Mouse (Mus musculus): ENCODE measurements around the gene Ms4a2. TPM values are rescaled to one million over a fixed set of nuclear protein-coding genes. Genes with fewer than 3 reads are reported as not detected.

Ms4a2 gene
- total RNA-seq (2015; ENCODE audit: low replicate concordance) = 13.3 and 21.4 TPM in 2 replicates
- total RNA-seq (2017; ENCODE audit: low replicate concordance) = 6.8 and 12.9 TPM in 2 replicates

DNA sequence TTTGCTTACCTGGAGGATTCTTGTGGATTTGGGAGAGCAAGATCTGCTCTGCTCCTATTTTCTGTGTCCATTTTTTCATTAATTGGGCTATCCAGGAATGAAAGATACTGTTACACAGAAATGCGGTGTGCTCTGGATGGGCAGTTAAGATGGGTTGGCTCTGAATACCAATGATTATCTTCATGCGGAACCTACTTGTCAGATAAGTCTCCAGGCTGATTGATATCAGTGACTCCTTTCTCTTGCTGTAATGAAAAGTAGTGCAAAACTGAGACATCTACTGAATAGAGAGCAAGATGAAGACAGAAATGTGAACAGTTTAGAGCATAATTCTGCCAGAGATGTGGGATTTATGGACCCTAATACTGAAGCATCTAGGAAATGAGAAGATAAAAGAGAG lies at the start of gene Ms4a2:
TSS of gene Ms4a2 (minus strand) at position 169 of the 400 bp plus-strand sequence.
- no peak for ATAC-seq (replicated peaks; ENCODE audit: low FRiP score, poor library complexity, severe bottlenecking)

DNA sequence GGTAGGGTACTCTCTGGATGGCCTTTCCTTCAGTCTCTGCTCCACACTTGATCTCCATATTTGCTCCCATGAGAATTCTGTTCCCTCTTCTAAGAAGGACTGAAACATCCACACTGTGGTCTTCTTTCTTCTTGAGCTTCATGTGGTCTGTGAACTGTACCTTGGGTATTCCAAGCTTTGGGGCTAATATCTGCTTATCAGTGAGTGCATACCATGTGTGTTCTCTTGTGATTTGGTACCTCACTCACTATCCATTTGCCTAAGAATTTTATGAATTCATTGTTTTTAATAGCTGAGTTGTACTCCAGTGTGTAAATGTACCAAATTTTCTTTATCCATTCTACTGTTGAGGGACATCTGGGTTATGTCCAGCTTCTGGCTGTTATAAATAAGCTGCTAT lies 38.0 kb upstream of the Ms4a2 start:
- no peak for ATAC-seq (replicated peaks; ENCODE audit: low FRiP score, poor library complexity, severe bottlenecking)

DNA sequence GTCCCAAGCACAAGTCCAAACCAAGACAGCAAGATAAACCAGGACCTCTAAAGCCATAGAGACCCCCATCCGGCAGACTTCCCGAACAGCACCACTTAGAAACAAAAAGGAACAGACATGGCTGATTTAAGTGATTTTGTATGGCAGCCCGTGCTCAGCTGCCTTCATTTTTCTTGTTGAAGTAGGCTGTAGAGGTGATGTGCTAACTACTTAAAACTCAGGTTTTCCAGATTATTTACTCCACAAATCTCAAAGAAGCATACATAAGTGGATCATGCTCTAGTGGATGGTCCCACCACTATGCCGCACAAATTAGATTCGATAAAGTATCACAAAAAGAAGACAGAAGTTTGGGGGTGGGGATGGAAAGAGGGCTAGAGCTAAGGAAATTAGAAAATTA lies 36.9 kb upstream of the Ms4a2 start, which contains the start of gene Oosp2:
TSS of gene Oosp2 (minus strand) at position 101 of the 400 bp plus-strand sequence.
- no peak for ATAC-seq (replicated peaks; ENCODE audit: low FRiP score, poor library complexity, severe bottlenecking)

DNA sequence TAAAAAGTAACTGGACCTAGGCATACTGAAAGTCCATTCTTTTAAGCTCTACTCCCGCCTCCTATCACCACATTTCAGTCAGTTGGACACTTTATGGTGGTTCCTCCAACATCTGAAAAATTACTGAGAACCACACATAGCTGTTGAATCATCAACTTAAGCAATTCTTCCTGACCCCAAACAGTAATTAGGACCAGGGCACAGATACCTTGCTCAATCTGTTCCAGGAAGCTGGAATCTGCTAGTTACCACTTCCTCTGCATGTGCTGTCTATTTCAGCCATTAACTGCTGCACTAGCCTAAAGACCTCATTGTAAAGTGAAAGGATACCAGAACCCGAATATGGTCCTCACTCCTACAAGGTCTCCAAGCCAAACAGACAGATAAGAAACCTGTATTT lies 35.6 kb upstream of the Ms4a2 start:
- no peak for ATAC-seq (replicated peaks; ENCODE audit: low FRiP score, poor library complexity, severe bottlenecking)

DNA sequence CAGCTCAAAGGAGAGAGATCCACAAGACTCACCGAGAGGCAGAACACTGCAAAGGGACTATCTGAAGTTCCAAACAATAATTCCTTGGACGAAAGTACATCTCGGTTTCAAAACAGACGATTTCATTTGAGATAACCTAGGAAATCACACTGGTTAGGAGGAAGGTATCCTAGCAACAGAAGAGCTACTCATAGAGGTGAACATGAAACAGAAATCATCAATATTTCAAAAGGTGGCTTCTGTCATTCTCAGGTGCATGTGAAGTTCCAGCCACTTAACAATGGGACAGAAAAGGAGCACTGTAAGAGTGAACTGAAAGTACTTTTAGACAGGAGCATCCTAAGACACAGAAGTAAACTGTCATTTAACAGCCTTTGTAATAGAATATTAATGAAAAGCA lies 26.0 kb upstream of the Ms4a2 start:
- ATAC-seq (replicated peaks; ENCODE audit: low FRiP score, poor library complexity, severe bottlenecking) = no peak

DNA sequence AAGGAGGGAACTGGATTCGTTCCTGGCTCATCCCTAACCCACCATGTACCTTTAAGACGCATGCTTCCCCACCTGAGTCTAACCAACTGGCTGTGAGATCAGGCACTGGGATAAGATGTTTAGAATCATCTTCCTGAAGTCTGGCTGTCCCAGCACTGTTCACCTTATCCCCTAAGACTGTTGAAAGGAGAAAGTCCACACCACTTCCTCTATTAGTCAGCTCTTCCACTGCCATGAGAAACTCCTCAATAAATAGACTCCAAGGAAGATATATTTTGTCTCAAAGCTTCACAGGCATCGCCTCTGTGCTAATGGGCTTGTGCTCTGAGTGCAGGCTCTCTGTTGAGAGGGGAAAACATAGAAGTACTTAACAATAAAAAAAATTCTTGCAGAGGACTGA lies 22.6 kb upstream of the Ms4a2 start:
- ATAC-seq (replicated peaks; ENCODE audit: low FRiP score, poor library complexity, severe bottlenecking) = no peak

DNA sequence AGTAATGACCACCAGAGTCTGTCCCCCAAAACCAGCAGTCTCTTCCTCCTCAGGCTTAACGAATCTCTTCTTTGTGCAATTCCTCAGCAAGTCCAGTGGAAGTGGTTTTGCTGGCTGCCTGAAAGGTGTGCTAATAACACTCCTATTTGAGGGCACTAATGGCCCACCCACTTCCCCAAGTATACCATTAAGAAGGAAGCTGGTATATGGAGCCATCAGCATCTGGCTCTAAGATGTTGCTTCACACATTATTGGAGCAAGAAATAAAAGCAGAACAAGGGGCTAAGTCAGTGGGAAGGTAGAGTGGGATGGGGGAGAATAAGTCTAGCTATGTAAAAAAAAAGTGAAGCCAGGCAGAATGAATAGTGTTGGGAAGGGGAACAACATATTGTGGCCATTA lies 17.2 kb upstream of the Ms4a2 start, which contains the start of gene Ms4a3:
TSS of gene Ms4a3 (minus strand) at position 120 of the 400 bp plus-strand sequence.
- no peak for ATAC-seq (replicated peaks; ENCODE audit: low FRiP score, poor library complexity, severe bottlenecking)

DNA sequence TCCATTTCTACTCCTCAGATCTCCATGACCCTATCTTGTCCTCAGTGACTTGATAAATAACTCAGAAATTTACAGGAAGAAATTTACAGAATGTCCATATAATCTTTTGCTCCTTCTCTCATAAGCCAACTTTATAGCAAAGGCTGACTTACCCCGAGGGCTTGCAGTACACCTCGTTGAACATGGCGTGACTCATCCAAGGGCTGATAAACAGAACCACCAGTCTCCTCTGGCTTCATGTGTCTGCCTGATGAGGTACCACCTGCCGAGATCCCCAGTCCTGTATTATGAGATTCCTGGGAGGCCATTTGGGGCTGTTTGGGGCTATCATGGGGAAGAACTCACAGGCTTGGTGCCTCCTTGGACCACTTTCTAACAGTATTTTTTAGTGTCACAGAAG lies 15.5 kb upstream of the Ms4a2 start:
- ATAC-seq (replicated peaks; ENCODE audit: low FRiP score, poor library complexity, severe bottlenecking) = no peak

DNA sequence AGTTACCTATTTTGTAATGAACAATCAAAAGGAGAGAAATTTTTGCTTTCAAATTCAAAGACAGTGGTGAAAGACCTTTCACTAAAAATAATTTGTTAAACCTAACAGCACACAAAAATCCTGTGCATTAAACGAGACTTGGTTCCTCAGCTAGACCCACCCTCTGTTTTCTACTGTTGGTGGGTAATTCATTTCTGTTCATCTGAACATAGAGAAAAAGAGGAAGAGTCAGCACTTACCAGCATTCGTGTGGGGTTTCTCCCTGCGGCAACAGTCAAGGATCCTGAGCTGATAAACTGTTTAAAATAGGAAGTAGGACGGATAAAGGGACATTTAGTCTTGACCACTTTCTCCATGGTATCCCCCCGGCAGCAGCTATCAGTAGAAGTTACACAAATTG lies 12.1 kb upstream of the Ms4a2 start:
- ATAC-seq (replicated peaks; ENCODE audit: low FRiP score, poor library complexity, severe bottlenecking) = no peak

DNA sequence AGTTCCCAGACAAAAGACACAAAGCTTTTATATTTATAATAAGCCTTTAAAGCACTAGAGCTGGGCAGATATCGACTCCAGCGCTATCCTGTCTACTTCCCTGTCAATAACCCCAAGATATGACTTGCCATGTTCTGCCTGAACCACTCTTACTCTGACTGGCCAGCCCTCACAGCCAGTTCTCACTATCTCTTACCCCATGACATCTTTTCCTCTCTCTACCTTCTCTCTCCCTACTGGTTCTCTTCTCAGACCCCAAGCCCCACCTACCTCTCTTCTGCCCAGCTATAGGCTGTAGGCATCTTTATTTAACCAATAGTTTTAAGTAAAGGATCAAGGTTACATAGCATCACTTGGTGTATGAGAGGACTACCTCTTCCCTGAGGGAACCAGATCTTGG lies 10.8 kb upstream of the Ms4a2 start:
- no peak for ATAC-seq (replicated peaks; ENCODE audit: low FRiP score, poor library complexity, severe bottlenecking)

DNA sequence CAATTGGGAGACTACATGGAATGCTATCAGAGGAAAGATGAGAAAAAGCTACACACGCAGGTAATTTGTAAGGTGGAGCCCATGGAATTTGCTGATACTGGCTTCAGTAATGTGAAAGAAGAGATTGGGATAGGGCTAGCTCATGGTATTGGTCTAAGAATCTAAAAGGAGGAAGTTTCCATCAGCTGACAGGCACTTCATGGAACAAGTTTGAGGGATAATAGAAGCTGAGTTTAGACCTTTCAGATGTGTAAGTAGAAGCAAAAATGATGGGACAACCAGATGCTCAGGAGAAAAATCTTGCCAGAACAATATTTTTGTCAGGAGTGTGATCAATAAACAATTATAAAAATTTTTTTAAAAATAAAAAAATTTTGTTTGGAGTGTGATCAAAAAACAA lies 10.2 kb upstream of the Ms4a2 start:
- no peak for ATAC-seq (replicated peaks; ENCODE audit: low FRiP score, poor library complexity, severe bottlenecking)

DNA sequence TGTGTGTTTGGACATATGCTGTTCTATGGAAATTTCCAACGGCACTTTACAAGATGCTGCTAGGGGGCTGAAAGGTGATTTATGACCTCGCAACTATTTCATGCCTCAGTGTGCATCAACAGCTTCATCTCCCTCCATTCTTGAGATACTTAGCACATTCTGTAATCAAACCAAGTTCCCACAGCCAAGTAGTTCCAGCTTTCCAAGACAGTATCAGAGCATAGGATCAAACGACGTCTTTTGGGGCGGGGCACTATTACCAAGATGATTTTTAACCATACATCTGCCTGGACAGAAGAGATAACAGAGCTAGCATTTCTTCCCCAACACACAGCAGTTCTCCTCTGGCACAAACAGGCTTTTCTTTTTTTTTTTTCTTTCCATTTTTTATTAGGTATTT lies 1.7 kb upstream of the Ms4a2 start:
- 0 out of 2 replicates have a peak, but pooled peaks have one; percentile 57 for ATAC-seq (replicated peaks; ENCODE audit: low FRiP score, poor library complexity, severe bottlenecking)

DNA sequence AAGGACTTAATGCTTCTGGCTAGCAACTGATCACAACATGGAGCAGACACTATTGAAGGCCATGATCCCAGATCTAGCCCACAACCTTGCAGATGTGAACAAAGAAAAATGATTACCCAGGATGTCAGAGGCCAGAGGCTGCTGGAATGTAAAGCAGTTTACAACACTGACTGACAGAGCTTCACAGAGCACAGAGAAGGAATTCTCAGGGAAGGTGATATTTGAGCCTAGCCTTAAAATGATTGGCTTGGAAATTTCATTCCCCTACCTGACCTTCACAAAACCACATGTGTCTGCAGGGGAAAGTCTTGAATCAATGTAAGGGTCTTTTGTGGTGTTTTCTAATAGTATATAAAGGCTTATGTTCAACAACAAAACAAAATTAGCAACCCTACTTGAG lies 1.3 kb upstream of the Ms4a2 start:
- ATAC-seq (replicated peaks; ENCODE audit: low FRiP score, poor library complexity, severe bottlenecking) = no peak

DNA sequence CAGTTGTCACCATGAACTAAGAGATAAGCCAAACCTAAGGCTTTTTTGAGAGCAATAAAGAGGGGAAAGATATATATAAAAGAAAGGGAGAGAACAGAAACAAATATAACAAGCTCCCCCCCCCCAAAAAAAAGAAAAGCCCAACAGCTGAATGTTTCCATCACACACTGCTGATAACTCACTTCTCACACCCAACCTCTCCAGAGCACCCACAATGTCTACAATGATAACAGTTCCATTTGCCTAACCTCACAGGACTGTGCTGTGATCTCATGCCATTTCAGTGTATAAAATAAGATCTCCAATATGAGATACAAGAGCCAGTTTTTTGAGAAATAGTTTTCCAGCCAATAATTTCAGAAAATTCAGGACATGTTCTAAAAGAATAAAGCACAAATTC lies 5.5 kb downstream of the Ms4a2 start:
- ATAC-seq (replicated peaks; ENCODE audit: low FRiP score, poor library complexity, severe bottlenecking) = no peak

DNA sequence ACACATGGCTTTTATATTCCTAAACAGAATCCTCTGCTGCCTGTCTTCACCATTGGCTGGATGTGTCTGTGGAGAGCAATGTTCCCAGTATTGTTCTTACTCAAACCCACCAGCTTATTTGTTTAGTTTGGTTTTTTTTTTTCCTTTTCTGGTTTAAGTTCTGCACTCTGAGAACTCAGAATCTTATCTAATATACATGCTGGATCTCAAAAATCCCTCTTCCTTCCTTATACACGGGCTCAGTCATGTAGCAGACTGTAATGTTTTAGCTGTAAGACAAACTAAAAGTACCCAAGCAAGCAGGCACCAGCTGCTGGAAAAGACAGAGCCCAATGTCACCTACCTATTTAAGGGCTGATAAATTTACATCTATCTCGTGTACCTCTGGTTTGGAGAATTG lies 8.7 kb downstream of the Ms4a2 start:
- ATAC-seq (replicated peaks; ENCODE audit: low FRiP score, poor library complexity, severe bottlenecking) = no peak

DNA sequence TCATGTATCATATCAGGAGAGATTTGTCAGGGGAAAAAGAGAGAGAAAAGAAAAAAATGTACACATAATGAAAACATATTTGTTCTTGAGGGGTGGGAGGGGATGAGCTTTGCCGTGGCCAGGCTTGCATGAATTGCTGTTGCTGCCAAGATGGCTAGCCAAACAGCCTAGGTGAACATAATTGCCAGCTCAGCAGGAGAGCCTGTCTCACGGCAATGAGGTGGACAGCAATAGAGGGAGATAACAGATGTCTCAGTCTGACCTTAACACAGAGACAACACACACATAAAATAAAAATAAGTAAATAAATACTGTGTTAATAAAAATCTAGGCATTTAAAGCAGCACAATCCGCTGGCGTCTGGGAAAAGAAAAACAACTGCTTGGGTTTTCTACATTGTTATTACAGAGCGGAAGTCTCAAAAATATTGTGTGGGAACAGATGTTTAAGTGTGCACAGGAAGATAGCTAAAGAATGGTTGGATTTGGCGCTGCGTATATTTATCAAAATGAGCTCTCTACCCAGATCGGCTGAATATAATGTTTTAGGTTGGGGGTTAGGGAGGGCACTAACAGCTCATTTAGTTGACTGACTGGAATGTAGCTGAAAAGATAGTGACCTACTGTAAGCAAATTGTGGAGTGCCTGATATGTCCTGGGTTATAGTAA lies 9.6 kb downstream of the Ms4a2 start:
- ATAC-seq (replicated peaks; ENCODE audit: low FRiP score, poor library complexity, severe bottlenecking) = no peak

DNA sequence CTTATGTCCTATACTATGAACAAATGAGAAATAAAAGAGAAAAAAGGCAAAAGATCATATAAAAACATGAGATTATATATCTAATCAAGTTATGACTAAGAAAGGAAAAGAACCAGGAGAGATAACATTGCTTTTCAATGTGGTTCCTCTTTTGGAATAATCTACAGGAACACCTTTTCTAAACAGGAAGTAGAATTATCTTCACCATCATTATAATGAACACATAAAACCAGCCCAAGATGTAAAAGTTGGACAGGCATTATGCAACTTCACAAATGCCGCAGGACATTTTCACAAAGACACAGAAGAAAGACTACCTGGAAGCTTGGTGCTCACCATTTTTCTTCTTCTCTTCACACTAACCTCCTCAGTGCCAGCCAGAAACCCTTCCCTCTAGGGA lies 10.4 kb downstream of the Ms4a2 start:
- ATAC-seq (replicated peaks; ENCODE audit: low FRiP score, poor library complexity, severe bottlenecking) = no peak

DNA sequence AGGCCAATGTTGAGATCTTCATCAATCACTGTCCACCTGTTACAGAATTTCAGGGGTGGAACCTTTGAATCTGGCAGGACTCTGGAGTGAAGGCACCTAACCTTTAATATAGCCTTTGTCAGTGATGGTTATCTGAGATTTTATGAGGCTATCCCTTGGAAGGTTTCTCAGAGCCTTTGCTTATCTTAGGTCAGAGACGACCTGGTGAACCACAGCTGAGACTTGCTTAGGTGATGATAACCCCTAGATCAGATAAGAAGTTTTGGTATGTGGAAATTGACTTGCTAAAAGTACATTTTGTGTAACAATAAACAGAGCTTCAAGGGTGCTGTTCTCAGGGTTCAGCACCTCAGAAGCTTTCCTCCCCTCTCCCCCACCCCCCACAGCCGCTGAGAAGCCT lies 11.2 kb downstream of the Ms4a2 start:
- ATAC-seq (replicated peaks; ENCODE audit: low FRiP score, poor library complexity, severe bottlenecking) = no peak

DNA sequence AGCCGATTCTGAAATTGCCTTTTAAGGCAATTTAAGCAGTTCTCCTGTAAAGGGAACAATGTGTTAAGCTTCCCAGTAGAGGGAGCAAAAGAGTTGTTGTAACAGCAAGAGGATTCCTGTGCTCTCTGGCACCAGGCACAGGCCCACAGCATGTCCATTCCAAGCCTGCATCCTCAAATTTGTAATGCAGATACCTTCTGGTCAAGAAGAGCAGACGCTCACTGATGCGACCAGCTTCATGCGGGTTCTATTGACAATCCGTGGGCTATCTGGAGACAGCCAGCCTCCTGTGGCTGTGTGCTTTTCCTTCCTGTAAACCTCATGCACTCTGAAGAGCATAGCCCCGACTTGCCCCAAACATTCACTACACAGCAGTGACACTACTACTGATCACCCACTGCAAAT lies 12.0 kb downstream of the Ms4a2 start:
- ATAC-seq (replicated peaks; ENCODE audit: low FRiP score, poor library complexity, severe bottlenecking) = no peak

DNA sequence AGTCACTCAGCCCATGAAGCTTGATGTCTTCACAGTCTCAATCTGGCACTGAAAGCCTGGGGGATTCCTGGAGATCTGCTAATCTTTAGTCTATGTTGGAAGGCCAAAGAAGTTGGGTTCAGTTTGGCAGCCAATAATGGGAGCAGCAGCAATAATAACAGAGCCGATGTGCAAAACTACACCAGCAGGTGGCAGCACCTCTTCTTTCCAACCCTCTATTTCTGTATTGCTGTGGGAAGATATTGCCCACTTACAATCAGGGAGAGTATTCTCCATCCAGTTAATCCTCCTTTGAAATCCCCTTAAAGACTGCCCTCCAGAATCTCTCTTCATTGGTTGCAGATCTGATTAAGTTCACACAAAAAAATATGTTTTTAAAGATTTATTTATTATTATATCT lies 15.3 kb downstream of the Ms4a2 start:
- no peak for ATAC-seq (replicated peaks; ENCODE audit: low FRiP score, poor library complexity, severe bottlenecking)

DNA sequence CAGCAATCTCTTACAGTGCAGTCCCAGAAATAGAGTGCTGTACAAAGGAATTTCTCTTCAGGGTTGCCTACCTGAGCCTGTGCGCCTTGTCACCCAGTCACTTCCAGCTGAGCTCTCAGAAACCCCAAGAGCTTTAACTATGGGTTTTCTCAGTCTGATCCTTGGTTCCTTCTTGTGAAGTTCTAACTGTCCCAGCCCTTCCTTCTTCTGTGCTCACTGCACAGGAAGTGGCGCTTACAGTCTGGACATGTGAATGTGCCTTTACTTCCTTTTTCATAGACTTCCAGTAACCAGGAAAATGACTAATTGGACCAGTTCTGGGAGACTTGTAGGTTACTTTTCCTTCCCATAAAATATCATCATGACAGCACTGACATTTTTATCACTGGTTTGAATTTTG lies 18.9 kb downstream of the Ms4a2 start, which contains the start of gene Ms4a6d:
TSS of gene Ms4a6d (minus strand) at position 247 of the 400 bp plus-strand sequence.
- no peak for ATAC-seq (replicated peaks; ENCODE audit: low FRiP score, poor library complexity, severe bottlenecking)

DNA sequence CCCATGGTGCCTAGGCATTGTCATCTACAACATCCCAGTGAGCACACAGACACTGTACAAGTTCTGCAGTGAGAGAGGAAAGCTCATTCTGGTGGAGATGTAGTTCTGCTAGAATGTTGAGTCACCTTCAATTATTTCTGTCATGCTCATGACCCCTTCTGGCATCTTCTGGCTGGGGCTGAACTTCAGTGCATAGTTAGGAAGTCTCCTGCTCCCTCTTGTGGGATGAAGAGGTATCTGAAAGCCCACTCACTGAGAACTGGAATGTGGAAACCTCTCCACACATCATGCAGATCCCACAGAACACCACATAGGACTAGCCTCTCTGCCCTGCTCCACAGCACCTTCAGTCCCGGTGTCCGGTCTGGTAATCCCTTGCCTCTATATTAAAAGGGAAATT lies 21.5 kb downstream of the Ms4a2 start:
- no peak for ATAC-seq (replicated peaks; ENCODE audit: low FRiP score, poor library complexity, severe bottlenecking)

All from erythroid progenitor cell, adult 5-6 weeks (primary cell).